Mouse (Mus musculus): Measurements from ENCODE around the gene Lrrc75b. TPM values are rescaled to one million over a fixed set of nuclear protein-coding genes. Genes with fewer than 3 reads are reported as not detected.
"Not testable (repeated sequence)": the region's sequence is repeated elsewhere in the genome, so short reads cannot be mapped to it uniquely, and the experiment has no call there.

The Lrrc75b gene
- polyA plus RNA-seq, 1 experiment, result not detected

DNA sequence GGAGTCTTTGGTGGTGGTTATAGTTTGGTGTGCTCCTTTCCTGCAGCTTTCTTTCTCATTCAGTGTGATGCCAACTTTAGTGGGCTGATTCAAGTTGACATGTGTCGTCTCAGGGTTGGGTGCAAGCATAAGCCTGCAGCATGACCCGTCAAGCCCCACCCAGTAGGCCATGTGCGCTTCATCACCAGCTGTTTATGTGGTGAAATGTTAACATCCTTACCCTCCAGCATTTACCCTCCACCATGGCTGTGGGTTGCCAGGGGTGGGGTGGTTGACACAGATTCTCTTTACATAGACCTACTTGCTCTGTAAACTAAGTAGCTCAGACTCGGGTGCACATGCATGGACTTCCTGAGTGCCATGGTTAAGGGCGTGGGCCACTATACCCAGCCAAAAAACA lies 24.0 kb downstream of the Lrrc75b start:
- H3K9me3 ChIP-seq (replicated peaks; ENCODE audit: control insufficient read depth, insufficient read depth, low read length, poor library complexity, severe bottlenecking), result no peaks in the 10 kb centered on the region

DNA sequence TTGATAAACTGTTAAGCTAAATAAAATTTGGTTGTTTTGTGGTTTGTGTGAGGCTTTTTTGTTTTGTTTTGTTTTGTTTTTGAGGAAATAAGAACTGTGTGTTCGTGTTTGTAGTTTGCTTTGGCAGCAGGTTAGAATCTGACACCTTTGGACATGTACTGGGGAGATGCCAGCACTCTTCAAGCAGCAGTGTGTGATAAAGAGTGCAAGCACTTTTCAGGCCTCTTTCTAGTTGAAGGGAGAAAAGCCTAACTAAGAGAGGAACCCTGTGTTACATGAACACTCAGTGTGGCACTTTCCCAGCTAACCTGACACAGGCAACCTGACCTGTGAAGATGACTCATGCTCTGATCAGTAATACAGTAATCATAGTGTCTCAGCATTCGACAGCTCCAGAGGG lies 24.7 kb downstream of the Lrrc75b start:
- no peaks in the 10 kb centered on the region for H3K4me1 ChIP-seq (ENCODE audit: control insufficient read depth, insufficient read depth, low read length)
- TF ChIP-seq POLR2A (IDR thresholded peaks at IDR 0.05; ENCODE audit: insufficient read depth, low read length) (no peak), CTCF (IDR thresholded peaks at IDR 0.05; ENCODE audit: low read depth, low read length) (no peak), EP300 (IDR thresholded peaks at IDR 0.05; ENCODE audit: insufficient read depth, low read depth, low read length) (no peak)
- H3K36me3 ChIP-seq (ENCODE audit: control insufficient read depth, insufficient read depth, low read length, poor library complexity, severe bottlenecking), result peaks cover 29% of the 10 kb centered on the region
- no peaks in the 10 kb centered on the region for H3K9me3 ChIP-seq (replicated peaks; ENCODE audit: control insufficient read depth, insufficient read depth, low read length, poor library complexity, severe bottlenecking)
- H3K9ac ChIP-seq (ENCODE audit: low read depth, poor library complexity, severe bottlenecking), result no peak overlapping the region
- no peaks in the 10 kb centered on the region for H3K27me3 ChIP-seq (ENCODE audit: control insufficient read depth, insufficient read depth, low read length, poor library complexity, severe bottlenecking)
- no peak overlapping the region for H3K4me3 ChIP-seq (ENCODE audit: low read depth, low read length)
- no peak overlapping the region for H3K27ac ChIP-seq (ENCODE audit: insufficient read depth, low read length)

More for the DNA sequence above, 24.0 kb downstream of the Lrrc75b start:
- Histone ChIP-seq H3K36me3 (ENCODE audit: control insufficient read depth, insufficient read depth, low read length, poor library complexity, severe bottlenecking) (peaks cover 28% of the 10 kb centered on the region), H3K9ac (ENCODE audit: low read depth, poor library complexity, severe bottlenecking) (no peak overlapping the region), H3K4me3 (ENCODE audit: low read depth, low read length) (no peak overlapping the region), H3K4me1 (ENCODE audit: control insufficient read depth, insufficient read depth, low read length) (no peaks in the 10 kb centered on the region), H3K27me3 (ENCODE audit: control insufficient read depth, insufficient read depth, low read length, poor library complexity, severe bottlenecking) (no peaks in the 10 kb centered on the region), H3K27ac (ENCODE audit: insufficient read depth, low read length) (no peak overlapping the region)
- TF ChIP-seq EP300 (IDR thresholded peaks at IDR 0.05; ENCODE audit: insufficient read depth, low read depth, low read length) (no peak), POLR2A (IDR thresholded peaks at IDR 0.05; ENCODE audit: insufficient read depth, low read length) (no peak), CTCF (IDR thresholded peaks at IDR 0.05; ENCODE audit: low read depth, low read length) (no peak)

DNA sequence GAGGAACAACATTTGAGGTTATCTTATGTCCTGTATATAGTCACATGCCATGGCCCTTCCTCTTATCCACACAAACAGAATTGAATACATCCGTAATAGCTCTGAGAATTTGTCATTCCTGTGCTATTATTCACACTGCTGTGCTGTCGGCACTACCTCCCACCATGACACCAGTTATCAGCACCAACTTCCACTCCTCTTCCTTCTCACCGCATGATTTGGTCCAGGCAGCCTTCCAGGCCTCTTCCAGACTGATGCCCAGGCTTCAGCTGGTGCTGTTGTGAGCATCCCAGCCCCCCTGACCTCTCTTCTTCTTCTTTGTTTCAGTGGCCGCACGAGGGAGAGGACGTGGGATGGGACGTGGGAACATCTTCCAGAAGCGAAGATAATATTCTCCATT lies 25.2 kb downstream of the Lrrc75b start:
- no peak overlapping the region for H3K27ac ChIP-seq (ENCODE audit: insufficient read depth, low read length)
- H3K36me3 ChIP-seq (ENCODE audit: control insufficient read depth, insufficient read depth, low read length, poor library complexity, severe bottlenecking), result peaks cover 33% of the 10 kb centered on the region
- H3K27me3 ChIP-seq (ENCODE audit: control insufficient read depth, insufficient read depth, low read length, poor library complexity, severe bottlenecking), result no peaks in the 10 kb centered on the region
- no peaks in the 10 kb centered on the region for H3K4me1 ChIP-seq (ENCODE audit: control insufficient read depth, insufficient read depth, low read length)
- no peak overlapping the region for H3K4me3 ChIP-seq (ENCODE audit: low read depth, low read length)
- H3K9me3 ChIP-seq (replicated peaks; ENCODE audit: control insufficient read depth, insufficient read depth, low read length, poor library complexity, severe bottlenecking), result no peaks in the 10 kb centered on the region
- H3K9ac ChIP-seq (ENCODE audit: low read depth, poor library complexity, severe bottlenecking), result no peak overlapping the region
- no peak for TF ChIP-seq CTCF (IDR thresholded peaks at IDR 0.05; ENCODE audit: low read depth, low read length)
- no peak for TF ChIP-seq EP300 (IDR thresholded peaks at IDR 0.05; ENCODE audit: insufficient read depth, low read depth, low read length)
- no peak for TF ChIP-seq POLR2A (IDR thresholded peaks at IDR 0.05; ENCODE audit: insufficient read depth, low read length)

DNA sequence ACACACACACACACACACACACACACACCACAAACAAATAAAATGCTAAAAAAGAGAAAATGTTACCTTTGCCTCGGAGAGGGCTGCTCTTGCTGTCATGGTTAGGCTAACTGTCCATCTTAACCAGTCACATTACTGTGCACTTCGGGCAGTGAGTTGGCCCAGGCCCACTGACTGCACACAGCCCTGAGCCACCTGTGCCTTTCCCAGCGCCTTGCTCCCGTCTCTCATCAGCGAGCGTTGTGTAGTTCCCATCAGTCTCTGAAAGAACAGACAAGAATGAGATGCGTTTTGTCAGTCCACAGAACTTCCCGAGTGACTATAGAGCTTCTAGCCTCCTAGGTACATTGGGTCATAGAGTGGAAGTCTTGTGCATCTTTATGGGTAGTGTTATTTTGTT lies 25.9 kb downstream of the Lrrc75b start:
- Histone ChIP-seq H3K27ac (ENCODE audit: insufficient read depth, low read length) (no peak overlapping the region), H3K9ac (ENCODE audit: low read depth, poor library complexity, severe bottlenecking) (no peak overlapping the region), H3K4me3 (ENCODE audit: low read depth, low read length) (no peak overlapping the region), H3K9me3 (replicated peaks; ENCODE audit: control insufficient read depth, insufficient read depth, low read length, poor library complexity, severe bottlenecking) (no peaks in the 10 kb centered on the region), H3K27me3 (ENCODE audit: control insufficient read depth, insufficient read depth, low read length, poor library complexity, severe bottlenecking) (no peaks in the 10 kb centered on the region), H3K36me3 (ENCODE audit: control insufficient read depth, insufficient read depth, low read length, poor library complexity, severe bottlenecking) (peaks cover 34% of the 10 kb centered on the region), H3K4me1 (ENCODE audit: control insufficient read depth, insufficient read depth, low read length) (no peaks in the 10 kb centered on the region)
- TF ChIP-seq EP300 (IDR thresholded peaks at IDR 0.05; ENCODE audit: insufficient read depth, low read depth, low read length) (no peak), POLR2A (IDR thresholded peaks at IDR 0.05; ENCODE audit: insufficient read depth, low read length) (no peak), CTCF (IDR thresholded peaks at IDR 0.05; ENCODE audit: low read depth, low read length) (no peak)

DNA sequence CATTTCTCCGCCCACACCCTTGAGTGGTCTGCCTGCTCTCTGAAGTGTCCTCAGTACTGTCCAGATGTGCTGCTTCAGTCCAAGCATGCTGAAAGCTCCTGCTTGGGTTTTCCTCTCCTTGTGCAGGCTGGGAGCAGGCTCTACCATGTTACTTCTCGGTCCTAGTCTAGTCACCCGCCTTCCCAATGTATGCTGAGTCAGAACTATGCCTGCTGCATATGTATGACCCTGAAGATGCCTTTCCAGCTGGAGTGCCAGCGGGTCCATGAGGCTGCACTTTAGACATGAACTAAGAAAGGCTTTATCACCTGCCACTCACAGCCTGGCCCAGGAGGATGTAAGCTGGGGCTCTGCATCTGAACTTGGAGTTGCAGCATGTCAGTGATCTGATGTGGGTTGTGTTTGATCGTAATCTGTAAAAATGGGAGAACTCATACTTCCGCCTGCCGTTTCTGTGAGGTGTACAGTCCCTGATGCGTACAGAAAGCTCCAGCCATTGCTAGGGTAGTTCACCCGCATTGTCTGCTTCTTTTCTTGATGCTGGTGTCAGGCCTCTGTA lies 28.5 kb downstream of the Lrrc75b start:
- Histone ChIP-seq H3K4me1 (ENCODE audit: control insufficient read depth, insufficient read depth, low read length) (no peaks in the 10 kb centered on the region), H3K36me3 (ENCODE audit: control insufficient read depth, insufficient read depth, low read length, poor library complexity, severe bottlenecking) (peaks cover 45% of the 10 kb centered on the region), H3K9ac (ENCODE audit: low read depth, poor library complexity, severe bottlenecking) (no peak overlapping the region), H3K9me3 (replicated peaks; ENCODE audit: control insufficient read depth, insufficient read depth, low read length, poor library complexity, severe bottlenecking) (no peaks in the 10 kb centered on the region), H3K27ac (ENCODE audit: insufficient read depth, low read length) (no peak overlapping the region), H3K27me3 (ENCODE audit: control insufficient read depth, insufficient read depth, low read length, poor library complexity, severe bottlenecking) (no peaks in the 10 kb centered on the region), H3K4me3 (ENCODE audit: low read depth, low read length) (no peak overlapping the region)
- TF ChIP-seq EP300 (IDR thresholded peaks at IDR 0.05; ENCODE audit: insufficient read depth, low read depth, low read length) (no peak), POLR2A (IDR thresholded peaks at IDR 0.05; ENCODE audit: insufficient read depth, low read length) (no peak), CTCF (IDR thresholded peaks at IDR 0.05; ENCODE audit: low read depth, low read length) (no peak)

DNA sequence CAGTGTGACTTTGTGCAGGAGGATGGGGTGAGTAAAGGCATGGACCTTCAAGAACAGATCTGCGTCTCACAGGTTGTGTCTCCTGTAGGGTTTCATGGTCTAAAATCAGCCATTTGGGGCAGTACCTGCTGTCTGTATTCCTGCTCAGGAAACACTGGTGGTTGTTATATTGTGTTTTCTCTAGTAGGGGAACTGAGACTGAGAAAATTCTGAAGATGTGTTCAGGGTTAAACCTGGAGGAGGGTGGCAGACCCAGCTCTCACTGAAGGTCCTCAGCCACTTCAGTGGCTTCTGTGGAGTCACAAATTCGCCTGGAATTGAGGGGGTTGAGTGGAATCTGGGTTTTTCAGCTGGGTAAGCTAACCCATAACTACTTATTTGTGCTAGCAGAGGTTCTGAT lies 29.8 kb downstream of the Lrrc75b start:
- Histone ChIP-seq H3K36me3 (ENCODE audit: control insufficient read depth, insufficient read depth, low read length, poor library complexity, severe bottlenecking) (peaks cover 43% of the 10 kb centered on the region), H3K27me3 (ENCODE audit: control insufficient read depth, insufficient read depth, low read length, poor library complexity, severe bottlenecking) (no peaks in the 10 kb centered on the region), H3K27ac (ENCODE audit: insufficient read depth, low read length) (no peak overlapping the region), H3K9ac (ENCODE audit: low read depth, poor library complexity, severe bottlenecking) (no peak overlapping the region), H3K4me1 (ENCODE audit: control insufficient read depth, insufficient read depth, low read length) (no peaks in the 10 kb centered on the region), H3K9me3 (replicated peaks; ENCODE audit: control insufficient read depth, insufficient read depth, low read length, poor library complexity, severe bottlenecking) (no peaks in the 10 kb centered on the region), H3K4me3 (ENCODE audit: low read depth, low read length) (no peak overlapping the region)
- TF ChIP-seq CTCF (IDR thresholded peaks at IDR 0.05; ENCODE audit: low read depth, low read length) (no peak), EP300 (IDR thresholded peaks at IDR 0.05; ENCODE audit: insufficient read depth, low read depth, low read length) (no peak), POLR2A (IDR thresholded peaks at IDR 0.05; ENCODE audit: insufficient read depth, low read length) (no peak)

DNA sequence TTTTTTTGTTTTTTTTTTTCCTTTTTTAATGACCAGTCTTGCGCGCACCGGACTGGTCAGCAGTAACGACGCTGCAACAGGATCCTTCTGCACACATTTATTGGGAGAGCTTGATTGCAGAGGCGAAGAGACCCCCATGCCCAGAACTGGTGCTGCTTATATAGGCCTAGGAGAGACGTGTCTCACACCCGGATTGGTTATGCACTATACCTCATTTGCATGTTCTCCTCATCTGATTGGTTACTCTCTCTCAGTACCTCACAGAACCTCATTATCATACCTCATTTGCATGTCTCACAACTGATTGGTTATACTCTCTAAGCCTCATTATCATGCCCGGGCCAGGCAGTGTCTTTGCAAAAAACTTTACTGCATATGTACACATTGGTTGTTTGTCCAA lies 34.7 kb downstream of the Lrrc75b start:
- peaks cover 60% of the 10 kb centered on the region for H3K36me3 ChIP-seq (ENCODE audit: control insufficient read depth, insufficient read depth, low read length, poor library complexity, severe bottlenecking)
- H3K9ac ChIP-seq (ENCODE audit: low read depth, poor library complexity, severe bottlenecking); H3K4me1 ChIP-seq (ENCODE audit: control insufficient read depth, insufficient read depth, low read length); H3K4me3 ChIP-seq (ENCODE audit: low read depth, low read length); H3K9me3 ChIP-seq (replicated peaks; ENCODE audit: control insufficient read depth, insufficient read depth, low read length, poor library complexity, severe bottlenecking); H3K27ac ChIP-seq (ENCODE audit: insufficient read depth, low read length); H3K27me3 ChIP-seq (ENCODE audit: control insufficient read depth, insufficient read depth, low read length, poor library complexity, severe bottlenecking): not testable (repeated sequence)

All from ES-Bruce4 (cell line).